Mouse (Mus musculus) olfactory bulb, adult 2 months (tissue): Measurements from ENCODE around the gene Mvb12b.

Experiments used
- CTCF ChIP-seq: fragments of 200-500 bp; IDR thresholded peaks from 2 replicates; pipeline ENCODE4 v1.5.1; 2012; ENCODE audit warnings: low read depth, mild to moderate bottlenecking, low read length, moderate library complexity; ENCODE audit not compliant: insufficient read depth
- POLR2A ChIP-seq: fragments of 200-500 bp; IDR thresholded peaks from 2 replicates; pipeline ENCODE4 v1.6.1; 2012; ENCODE audit warnings: mild to moderate bottlenecking, low read depth, low read length, moderate library complexity; ENCODE audit not compliant: insufficient read depth

DNA sequence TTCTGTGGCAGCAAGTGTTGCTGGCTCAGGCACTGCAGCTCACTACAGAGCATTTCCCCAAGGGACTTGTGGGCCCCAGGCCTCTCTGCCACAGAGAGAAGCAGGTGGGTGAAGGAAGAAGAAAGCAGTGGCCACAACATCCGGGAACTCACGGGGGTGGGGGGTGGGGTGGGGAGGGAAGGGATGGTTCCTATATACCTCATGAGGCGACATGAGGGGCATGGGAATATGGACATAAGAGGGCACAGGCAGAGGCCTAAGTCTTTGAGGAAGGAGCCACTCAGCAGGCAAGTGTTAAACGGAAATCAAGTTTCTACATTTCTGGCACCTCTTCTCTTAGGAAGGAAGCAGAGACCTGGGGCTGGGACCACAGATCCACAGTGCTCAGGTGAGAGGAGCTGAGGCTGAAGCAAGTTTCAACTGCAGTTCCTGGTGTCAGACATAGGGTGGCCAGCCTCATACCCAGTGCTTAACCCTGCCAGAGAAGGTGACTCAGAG, 84.0 kb downstream of the Mvb12b start:
- TF ChIP-seq CTCF = no peak
- no peak for TF ChIP-seq POLR2A
